Mouse (Mus musculus): Measurements from ENCODE around the gene Dcaf11. TPM values are rescaled to one million over a fixed set of nuclear protein-coding genes. Genes with fewer than 3 reads are reported as not detected.

The Dcaf11 gene
- polyA plus RNA-seq (2015; fragmentation: Nextera tagmentation; extraction: Ambion mirVana): 57.3 and 66.5 TPM in 2 replicates

- H3K27me3 ChIP-seq: no peaks in the 10 kb centered on the region
- under 1% methylated on average over 27 of the region's 27 CpGs for WGBS
Measured at GRCm38 (mm10) chr14:55559799-55560201, at the start of gene Dcaf11. Gene Dcaf11, plus strand, starts transcription at chr14:55560006.

GRCm38 (mm10) chr14:55510125-55510731 lies 49.6 kb upstream of the Dcaf11 start, which contains the start of gene Cpne6:
Gene Cpne6, plus strand, starts transcription at chr14:55510445.
- ATAC-seq (ENCODE audit: insufficient number of reproducible peaks, insufficient read depth, low FRiP score, low TSS enrichment, low read depth): no peak
- H3K36me3 ChIP-seq: no peaks in the 10 kb centered on the region
- H3K4me3 ChIP-seq: no peak within 1 kb of the TSS
- H3K27ac ChIP-seq: no peak within 1 kb of the TSS
- H3K4me2 ChIP-seq: no peak within 1 kb of the TSS
- peaks cover 19% of the 10 kb centered on the region for H3K27me3 ChIP-seq
- H3K9me3 ChIP-seq: no peaks in the 10 kb centered on the region
- H3K4me1 ChIP-seq: 0 out of 2 replicates have a peak, but pooled peaks cover 17% of the 10 kb centered on the region
- 70% methylated on average over 19 of the region's 22 CpGs for WGBS
- no peak within 1 kb of the TSS; the same call in 1 of the 2 replicates for H3K9ac ChIP-seq

More at GRCm38 (mm10) chr14:55559799-55560201, at the start of gene Dcaf11:
- no peaks in the 10 kb centered on the region for H3K9me3 ChIP-seq
- peak within 1 kb of the TSS; percentile 70 for H3K4me3 ChIP-seq
- peak; percentile 61 for ATAC-seq (ENCODE audit: insufficient number of reproducible peaks, insufficient read depth, low FRiP score, low TSS enrichment, low read depth)
- peak within 1 kb of the TSS; percentile 88 for H3K9ac ChIP-seq
- H3K27ac ChIP-seq: peak within 1 kb of the TSS; percentile 97
- H3K36me3 ChIP-seq: peaks cover 16% of the 10 kb centered on the region
- H3K4me2 ChIP-seq: peak within 1 kb of the TSS; percentile 80
- H3K4me1 ChIP-seq: peaks cover 18% of the 10 kb centered on the region

DNA sequence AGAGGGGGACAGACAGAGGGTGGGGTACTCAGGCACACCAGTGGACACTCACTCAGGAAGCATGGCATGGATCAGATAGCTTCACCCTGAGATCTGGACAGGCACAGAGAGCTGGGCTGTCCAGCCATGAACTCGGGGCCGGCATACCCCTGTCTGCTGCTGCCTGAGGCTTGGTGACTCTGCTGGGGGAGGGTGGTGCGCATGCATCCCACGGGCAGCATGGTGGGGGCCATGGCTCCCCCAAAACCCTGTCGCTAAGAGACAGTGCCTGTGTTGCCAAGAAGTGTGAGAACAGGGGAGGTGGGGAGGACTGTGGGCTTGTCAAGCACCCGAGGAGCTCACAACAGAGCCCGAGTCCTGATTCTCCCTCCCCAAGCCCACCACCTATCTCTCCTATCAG lies 48.8 kb upstream of the Dcaf11 start:
- WGBS: 50% methylated on average over 7 of the region's 7 CpGs
- H3K4me2 ChIP-seq: no peak overlapping the region
- no peak overlapping the region for H3K4me3 ChIP-seq
- no peaks in the 10 kb centered on the region for H3K9me3 ChIP-seq
- H3K4me1 ChIP-seq: 0 out of 2 replicates have a peak, but pooled peaks cover 17% of the 10 kb centered on the region
- H3K27me3 ChIP-seq: peaks cover 26% of the 10 kb centered on the region
- no peak overlapping the region for H3K27ac ChIP-seq
- no peaks in the 10 kb centered on the region for H3K36me3 ChIP-seq
- ATAC-seq (ENCODE audit: insufficient number of reproducible peaks, insufficient read depth, low FRiP score, low TSS enrichment, low read depth): peak; percentile 33; the same call in 1 of the 2 replicates
- H3K9ac ChIP-seq: no peak overlapping the region

DNA sequence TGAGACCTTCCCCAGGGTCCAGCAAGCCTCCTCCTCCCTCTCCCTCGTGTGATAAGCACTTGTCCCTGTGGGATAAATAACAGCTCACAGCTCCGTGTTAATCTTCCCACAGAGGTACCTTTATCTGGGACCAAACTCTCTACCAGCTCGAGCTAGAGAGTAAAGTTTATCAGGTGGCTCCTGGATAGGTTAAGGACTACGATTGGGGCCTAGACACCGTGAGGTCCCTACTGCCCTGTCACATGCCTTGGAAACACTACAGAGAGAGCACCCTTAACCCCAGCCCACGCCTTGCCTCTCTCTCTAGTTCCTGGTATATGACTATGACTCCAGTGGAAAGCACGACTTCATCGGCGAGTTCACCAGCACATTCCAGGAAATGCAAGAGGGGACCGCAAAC lies 45.9 kb upstream of the Dcaf11 start:
- H3K27me3 ChIP-seq: peaks cover 46% of the 10 kb centered on the region
- no peak for ATAC-seq (ENCODE audit: insufficient number of reproducible peaks, insufficient read depth, low FRiP score, low TSS enrichment, low read depth)
- 0 out of 2 replicates have a peak, but pooled peaks cover 12% of the 10 kb centered on the region for H3K4me1 ChIP-seq
- no peak overlapping the region for H3K4me3 ChIP-seq
- H3K9ac ChIP-seq: no peak overlapping the region
- no peak overlapping the region for H3K27ac ChIP-seq
- H3K4me2 ChIP-seq: no peak overlapping the region
- 65% methylated on average over 10 of the region's 10 CpGs for WGBS
- no peaks in the 10 kb centered on the region for H3K36me3 ChIP-seq
- H3K9me3 ChIP-seq: no peaks in the 10 kb centered on the region

DNA sequence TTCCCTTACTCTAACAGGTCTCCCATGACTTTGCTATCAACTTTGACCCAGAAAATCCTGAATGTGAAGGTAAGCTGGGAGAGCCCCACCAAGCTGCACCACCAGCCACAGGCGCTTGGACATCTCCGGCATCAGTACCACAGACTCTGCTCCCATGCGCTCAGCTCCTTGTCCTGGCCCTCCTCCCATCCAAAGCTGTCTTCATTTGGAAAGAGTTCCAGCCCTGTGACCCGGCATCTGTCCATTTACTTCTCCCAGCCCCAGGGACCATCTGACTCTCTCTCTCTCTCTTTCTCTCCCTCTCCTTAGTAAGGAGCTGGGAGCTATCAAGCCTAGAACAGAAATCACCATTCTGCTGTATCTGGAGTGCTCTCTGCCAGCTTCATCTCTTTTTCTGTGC lies 44.0 kb upstream of the Dcaf11 start:
- Histone ChIP-seq H3K9ac (no peak overlapping the region), H3K4me2 (no peak overlapping the region), H3K27ac (no peak overlapping the region), H3K27me3 (peaks cover 63% of the 10 kb centered on the region), H3K36me3 (no peaks in the 10 kb centered on the region), H3K4me3 (no peak overlapping the region), H3K9me3 (no peaks in the 10 kb centered on the region), H3K4me1 (peaks cover 8% of the 10 kb centered on the region; the same call in 1 of the 2 replicates)
- no peak for ATAC-seq (ENCODE audit: insufficient number of reproducible peaks, insufficient read depth, low FRiP score, low TSS enrichment, low read depth)
- 91% methylated on average over 4 of the region's 4 CpGs for WGBS

- no peak overlapping the region for H3K4me3 ChIP-seq
- no peak overlapping the region for H3K9ac ChIP-seq
- H3K4me2 ChIP-seq: no peak overlapping the region
- peaks cover 73% of the 10 kb centered on the region for H3K27me3 ChIP-seq
- H3K27ac ChIP-seq: no peak overlapping the region
- WGBS: 63% methylated on average over 2 of the region's 2 CpGs
- no peak for ATAC-seq (ENCODE audit: insufficient number of reproducible peaks, insufficient read depth, low FRiP score, low TSS enrichment, low read depth)
- H3K36me3 ChIP-seq: no peaks in the 10 kb centered on the region
- H3K4me1 ChIP-seq: peaks cover 4% of the 10 kb centered on the region; the same call in 1 of the 2 replicates
- no peaks in the 10 kb centered on the region for H3K9me3 ChIP-seq
Measured at GRCm38 (mm10) chr14:55518897-55519296, 40.9 kb upstream of the Dcaf11 start.

GRCm38 (mm10) chr14:55519604-55520003 lies 40.2 kb upstream of the Dcaf11 start:
- Histone ChIP-seq H3K4me2 (no peak overlapping the region), H3K4me3 (no peak overlapping the region), H3K36me3 (no peaks in the 10 kb centered on the region), H3K27ac (no peak overlapping the region), H3K9ac (no peak overlapping the region), H3K9me3 (no peaks in the 10 kb centered on the region), H3K27me3 (peaks cover 76% of the 10 kb centered on the region), H3K4me1 (peaks cover 4% of the 10 kb centered on the region; the same call in 1 of the 2 replicates)
- no peak for ATAC-seq (ENCODE audit: insufficient number of reproducible peaks, insufficient read depth, low FRiP score, low TSS enrichment, low read depth)
- WGBS: 63% methylated on average over 4 of the region's 4 CpGs

DNA sequence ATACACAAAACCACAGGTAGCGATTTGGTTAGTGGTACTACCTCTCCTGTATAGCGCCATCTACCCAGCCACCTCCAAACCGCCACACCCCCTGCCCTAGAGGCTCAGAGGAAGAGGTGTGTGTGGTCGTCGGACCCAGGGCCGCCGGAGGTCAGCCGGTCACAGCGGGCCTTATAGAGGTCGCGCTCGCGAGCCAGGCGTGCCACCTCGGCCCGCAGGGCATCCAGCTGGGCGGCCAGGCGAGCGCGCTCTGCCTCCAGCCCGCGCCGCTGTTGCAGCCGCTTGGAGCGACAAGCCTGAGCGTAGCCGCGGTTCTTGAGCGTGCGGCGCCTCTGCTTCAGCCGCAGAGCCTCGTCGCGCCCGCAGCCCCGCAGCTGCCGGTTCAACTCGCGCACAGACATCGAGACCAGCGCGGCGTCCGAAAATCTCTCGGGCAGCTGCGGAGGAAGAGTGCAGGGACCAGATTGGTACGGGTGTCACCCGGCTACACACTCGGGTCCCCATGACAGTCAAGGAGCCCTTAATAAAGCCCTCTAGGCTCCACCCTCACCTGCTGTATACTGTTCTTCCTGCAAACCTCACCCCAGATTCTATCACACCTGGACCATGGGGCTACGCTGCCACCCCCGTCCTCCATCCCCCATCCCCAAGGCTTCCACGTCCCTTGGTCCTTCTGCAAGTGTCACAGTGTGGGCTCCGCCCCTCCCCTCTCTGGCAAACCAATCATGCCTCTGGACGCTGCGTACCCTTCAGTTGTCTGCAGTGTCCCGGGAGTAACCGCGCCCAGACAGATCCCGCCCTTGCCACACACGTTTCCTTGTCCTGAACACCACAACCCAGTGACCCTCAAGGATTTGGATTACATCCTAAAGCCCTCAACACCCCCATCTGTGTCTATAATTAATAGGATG lies 39.1 kb upstream of the Dcaf11 start:
- no peaks in the 10 kb centered on the region for H3K36me3 ChIP-seq
- ATAC-seq (ENCODE audit: insufficient number of reproducible peaks, insufficient read depth, low FRiP score, low TSS enrichment, low read depth): no peak
- no peaks in the 10 kb centered on the region for H3K9me3 ChIP-seq
- peaks cover 74% of the 10 kb centered on the region for H3K27me3 ChIP-seq
- peak overlapping the region; percentile 67 for H3K9ac ChIP-seq
- peak overlapping the region; percentile 52 for H3K4me3 ChIP-seq
- under 1% methylated on average over 61 of the region's 61 CpGs for WGBS
- H3K27ac ChIP-seq: no peak overlapping the region
- H3K4me2 ChIP-seq: peak overlapping the region; percentile 92
- peaks cover 4% of the 10 kb centered on the region; the same call in 1 of the 2 replicates for H3K4me1 ChIP-seq

GRCm38 (mm10) chr14:55524062-55524461 lies 35.7 kb upstream of the Dcaf11 start:
- H3K4me2 ChIP-seq: no peak overlapping the region
- WGBS: 55% methylated on average over 4 of the region's 4 CpGs
- no peak for ATAC-seq (ENCODE audit: insufficient number of reproducible peaks, insufficient read depth, low FRiP score, low TSS enrichment, low read depth)
- H3K4me1 ChIP-seq: peaks cover 4% of the 10 kb centered on the region; the same call in 1 of the 2 replicates
- no peak overlapping the region for H3K9ac ChIP-seq
- H3K9me3 ChIP-seq: no peaks in the 10 kb centered on the region
- H3K27ac ChIP-seq: no peak overlapping the region
- peaks cover 51% of the 10 kb centered on the region for H3K27me3 ChIP-seq
- H3K4me3 ChIP-seq: no peak overlapping the region
- H3K36me3 ChIP-seq: no peaks in the 10 kb centered on the region

- no peak within 1 kb of the TSS for H3K9ac ChIP-seq
- H3K4me3 ChIP-seq: no peak within 1 kb of the TSS
- no peaks in the 10 kb centered on the region for H3K9me3 ChIP-seq
- no peak within 1 kb of the TSS for H3K4me2 ChIP-seq
- ATAC-seq (ENCODE audit: insufficient number of reproducible peaks, insufficient read depth, low FRiP score, low TSS enrichment, low read depth): no peak
- H3K27ac ChIP-seq: no peak within 1 kb of the TSS
- peaks cover 52% of the 10 kb centered on the region for H3K27me3 ChIP-seq
- no peaks in the 10 kb centered on the region for H3K36me3 ChIP-seq
- WGBS: 38% methylated on average over 8 of the region's 8 CpGs
- peaks cover 4% of the 10 kb centered on the region; the same call in 1 of the 2 replicates for H3K4me1 ChIP-seq
Measured at GRCm38 (mm10) chr14:55524785-55525184, 35.0 kb upstream of the Dcaf11 start, which contains the start of gene Nrl. Gene Nrl, minus strand, starts transcription at chr14:55524981.

- Histone ChIP-seq H3K4me3 (no peak overlapping the region), H3K9me3 (no peaks in the 10 kb centered on the region), H3K36me3 (no peaks in the 10 kb centered on the region), H3K4me2 (no peak overlapping the region), H3K4me1 (no peaks in the 10 kb centered on the region), H3K27me3 (peaks cover 41% of the 10 kb centered on the region), H3K27ac (no peak overlapping the region), H3K9ac (no peak overlapping the region)
- 78% methylated on average over 2 of the region's 2 CpGs for WGBS
- no peak for ATAC-seq (ENCODE audit: insufficient number of reproducible peaks, insufficient read depth, low FRiP score, low TSS enrichment, low read depth)
Measured at GRCm38 (mm10) chr14:55526674-55527073, 33.1 kb upstream of the Dcaf11 start.
